Mouse (Mus musculus) heart, postnatal 36 days (tissue): ENCODE results near the gene Olfr272. TPM values are rescaled to one million over a fixed set of nuclear protein-coding genes. Genes with fewer than 3 reads are reported as not detected.

ENCODE experiments used
- DNase-seq, 2 experiments: peaks; one replicate each; pipeline ENCODE4 v3.0.0; 2021 to 2022
- intact Hi-C: fragments of 180-260 bp; cut with DNase I; formaldehyde crosslinking; loops from one replicate; pipeline ENCODE4 v1.15.1; 2025
- total RNA-seq, 2 experiments: library from RNA; stranded (reverse); gene quantifications; 2 replicates each; pipeline ENCODE4 v1.2.3; 2021

Olfr272 gene
- not detected for total RNA-seq

- intact Hi-C loops = no loop called here
- no peak for DNase-seq
Observed at GRCm38 (mm10) chr4:52919078-52919477, at the start of gene Olfr272. Olfr272 (minus strand) TSS chr4:52919178.

- intact Hi-C loops = no loop called here
- no peak for DNase-seq
Observed at GRCm38 (mm10) chr4:52964247-52964646, 45.3 kb upstream of the Olfr272 start, which contains the start of gene Olfr270. Olfr270 (plus strand) TSS chr4:52964547.

GRCm38 (mm10) chr4:52958693-52959092, 39.7 kb upstream of the Olfr272 start:
- DNase-seq = no peak
- intact Hi-C loops = no loop called here

- no peak for DNase-seq
- intact Hi-C loops = no loop called here
Observed at GRCm38 (mm10) chr4:52949005-52949404, 30.0 kb upstream of the Olfr272 start.

GRCm38 (mm10) chr4:52946665-52947064, 27.7 kb upstream of the Olfr272 start:
- no peak for DNase-seq
- intact Hi-C loops = no loop called here

- intact Hi-C loops = no loop called here
- no peak for DNase-seq
Observed at GRCm38 (mm10) chr4:52930480-52930879, 11.5 kb upstream of the Olfr272 start.

GRCm38 (mm10) chr4:52917311-52917688, 1.7 kb downstream of the Olfr272 start:
- no peak for DNase-seq

GRCm38 (mm10) chr4:52916659-52917310, 2.2 kb downstream of the Olfr272 start:
- DNase-seq = no peak
- intact Hi-C loops = no loop called here

More at GRCm38 (mm10) chr4:52917311-52917688, 1.7 kb downstream of the Olfr272 start:
- intact Hi-C loops = no loop called here

GRCm38 (mm10) chr4:52912409-52912808, 6.6 kb downstream of the Olfr272 start:
- intact Hi-C loops = no loop called here

GRCm38 (mm10) chr4:52909542-52909941, 9.4 kb downstream of the Olfr272 start:
- no peak for DNase-seq
- intact Hi-C loops = no loop called here

More at GRCm38 (mm10) chr4:52912409-52912808, 6.6 kb downstream of the Olfr272 start:
- DNase-seq = no peak

GRCm38 (mm10) chr4:52864156-52864555, 54.8 kb downstream of the Olfr272 start:
- intact Hi-C loops = no loop called here
- DNase-seq = no peak

Other genes starting within 250 kb of the Olfr272 start
- not detected for gene Olfr275, start 104.6 kb downstream of the Olfr272 start, total RNA-seq
- gene Olfr273, start 59.9 kb downstream of the Olfr272 start, total RNA-seq = not detected
- not detected for gene Olfr270, start 45.4 kb upstream of the Olfr272 start, total RNA-seq
- gene Nipsnap3a, start 70.1 kb upstream of the Olfr272 start, total RNA-seq = not detected
- gene Nipsnap3b, start 92.7 kb upstream of the Olfr272 start, total RNA-seq = 1 to 10 TPM; 5.3 to 6.9 TPM
- gene Abca1, start 240.7 kb upstream of the Olfr272 start, total RNA-seq = 10 to 100 TPM; 24.6 to 26.3 TPM